Mouse (Mus musculus): ENCODE measurements at regions not wholly inside any gene's neighbourhood (a gene's known extent, or its start where the extent isn't known, plus 50 kb on each side); places are given as distances from the start of the nearest gene placed in this dataset.

- DNase-seq (ENCODE audit: low read depth, low spot score), result no peak
These were observed 52.6 kb upstream of the Zbtb40 start for GRCm38 (mm10) chr4:137101169-137101568.

DNA sequence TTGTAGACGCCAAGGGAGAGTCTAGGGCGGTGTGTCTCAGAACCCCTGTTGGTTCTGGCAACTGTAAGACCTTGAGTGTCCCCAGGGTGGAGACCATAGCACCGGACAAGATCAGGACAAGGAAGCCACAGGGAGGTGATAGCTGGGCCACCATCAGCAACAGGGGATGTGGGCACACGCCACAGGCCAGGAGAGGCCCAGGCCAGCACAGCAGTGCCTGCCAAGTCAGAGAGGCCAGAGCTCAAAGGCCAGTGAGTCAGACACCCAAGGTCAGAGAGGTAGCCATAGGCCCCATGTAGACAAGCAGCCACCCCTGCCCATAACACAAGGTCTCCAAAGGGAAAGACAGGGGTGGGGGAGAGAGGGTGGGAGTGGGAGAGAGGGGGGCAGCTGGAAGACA lies 52.2 kb upstream of the Zbtb40 start:
- no peak for DNase-seq (ENCODE audit: low read depth, low spot score)
